Mouse (Mus musculus) kidney, adult 8-10 months (tissue): ENCODE measurements around the gene Olfr1344.
A peak's percentile ranks its signal among the peaks of the same experiment; 100 is the strongest.

Experiments used
- DNase-seq, 2 experiments: peaks; one replicate each; pipeline ENCODE4 v3.0.0; 2022

Olfr1344 gene

DNA sequence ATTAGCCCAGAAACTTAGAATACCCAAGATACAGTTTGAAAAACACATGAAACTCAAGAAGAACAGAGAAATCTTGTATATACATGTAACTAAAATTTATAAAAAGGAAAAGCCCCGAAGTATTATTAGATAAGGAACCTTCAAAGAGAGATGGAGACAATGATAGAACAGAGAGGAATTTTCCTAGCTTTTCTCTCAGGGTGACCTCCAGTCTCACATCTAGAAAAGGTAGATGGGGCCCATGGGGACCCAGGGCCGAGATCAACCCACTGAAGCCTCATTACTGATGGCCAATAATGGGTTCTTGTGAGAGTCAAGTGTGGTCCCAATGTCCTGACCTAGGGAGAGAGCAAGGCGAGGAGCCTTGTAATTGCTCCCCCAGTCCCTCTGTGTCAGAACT, at the start of gene Olfr1344:
TSS of gene Olfr1344 (plus strand) at position 301 of the 400 bp plus-strand sequence.
- no peak for DNase-seq

DNA sequence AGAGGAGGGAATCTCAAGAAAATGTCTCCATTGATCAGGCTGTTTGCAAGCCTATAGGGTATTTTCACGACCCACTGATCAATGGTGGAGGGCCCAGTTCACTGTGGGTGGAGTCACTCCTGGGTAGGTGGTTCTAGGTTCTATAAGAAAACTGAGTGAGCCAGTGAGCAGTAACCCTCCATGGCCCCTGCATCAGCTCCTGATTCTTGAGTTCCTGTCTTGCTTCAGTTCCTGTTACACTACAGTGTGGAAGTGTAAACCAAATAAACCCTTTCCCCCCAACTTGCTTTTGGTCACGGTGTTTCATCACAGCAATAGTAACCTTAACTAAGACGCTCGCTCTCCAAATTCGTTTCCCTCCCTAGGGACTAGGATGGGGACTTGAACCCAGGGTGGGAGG, 49.5 kb upstream of the Olfr1344 start:
- DNase-seq, result no peak

- DNase-seq, result no peak
Measured at GRCm38 (mm10) chr7:6389449-6389848, 49.0 kb upstream of the Olfr1344 start.

DNA sequence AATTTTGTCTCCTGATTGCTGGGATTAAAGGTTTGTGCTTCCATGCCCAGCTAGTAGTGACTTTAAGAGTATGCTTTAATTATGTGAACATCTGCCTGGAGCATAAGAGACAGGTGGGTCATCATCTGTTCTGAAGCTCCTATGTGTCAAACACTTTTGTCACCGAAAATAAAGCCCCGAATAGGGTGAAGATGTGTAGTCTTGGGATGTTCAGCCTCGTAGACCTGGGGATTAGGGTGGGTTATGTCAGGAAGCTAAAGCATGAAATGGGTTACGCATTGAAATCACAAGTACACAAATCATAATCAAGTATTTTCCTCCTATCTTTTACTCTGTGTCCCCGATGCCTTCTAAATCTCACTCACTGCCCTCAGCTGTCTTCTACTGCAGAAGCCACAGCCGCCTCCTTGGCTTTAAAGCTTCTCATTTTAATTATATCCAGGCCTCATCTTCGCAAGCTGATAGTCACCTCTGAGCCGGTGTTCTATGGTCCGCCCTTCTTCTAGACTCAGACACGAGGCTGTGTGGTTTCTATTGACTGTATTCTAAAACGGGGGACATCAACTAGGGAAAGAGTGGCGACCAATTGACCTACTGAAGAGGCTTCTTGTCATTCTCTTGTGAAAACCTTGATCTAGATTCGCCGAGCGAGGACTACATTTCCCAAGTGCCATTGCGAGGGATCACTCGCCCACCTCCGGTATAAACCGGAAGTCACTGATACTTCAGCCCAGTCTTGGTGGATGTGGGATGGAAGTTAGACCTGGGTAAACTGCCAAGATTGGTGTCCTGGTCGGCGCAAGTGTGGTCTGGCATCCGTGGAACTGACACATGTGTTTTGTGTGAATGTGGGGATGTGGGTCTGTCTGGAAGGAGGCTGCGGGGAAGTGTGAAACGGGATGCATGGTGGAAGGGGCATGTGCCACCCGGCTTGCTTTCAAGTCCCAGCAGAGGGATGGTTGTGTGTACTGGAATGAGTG, 40.2 kb upstream of the Olfr1344 start, which contains the start of gene Smim17:
TSS of gene Smim17 (plus strand) at position 720 of the 980 bp plus-strand sequence.
- DNase-seq, result peak in 1 of 2 experiments; percentile 37

DNA sequence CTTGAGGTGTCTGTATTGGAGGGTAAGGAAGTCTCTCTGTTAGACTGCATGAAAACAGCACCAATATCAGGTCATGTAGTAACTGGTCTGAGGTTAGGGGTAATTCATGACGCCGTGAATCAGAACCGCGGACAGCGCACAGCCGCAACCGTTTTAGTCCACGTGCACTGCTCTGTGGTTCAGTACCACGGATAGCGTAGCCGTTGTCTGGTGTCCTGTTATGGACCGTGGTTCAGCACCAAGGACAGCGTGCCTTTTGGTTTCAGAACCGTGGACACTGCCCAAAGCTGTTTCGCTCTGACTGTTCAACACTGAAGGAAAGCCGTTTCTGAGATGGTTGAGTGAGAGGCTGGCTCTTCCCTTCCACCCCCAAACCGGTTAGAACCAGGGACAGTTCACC, 28.4 kb upstream of the Olfr1344 start, which contains the start of gene Gm20715:
TSS of gene Gm20715 (plus strand) at position 235 of the 400 bp plus-strand sequence.
- peak; percentile 88 to 96 for DNase-seq

DNA sequence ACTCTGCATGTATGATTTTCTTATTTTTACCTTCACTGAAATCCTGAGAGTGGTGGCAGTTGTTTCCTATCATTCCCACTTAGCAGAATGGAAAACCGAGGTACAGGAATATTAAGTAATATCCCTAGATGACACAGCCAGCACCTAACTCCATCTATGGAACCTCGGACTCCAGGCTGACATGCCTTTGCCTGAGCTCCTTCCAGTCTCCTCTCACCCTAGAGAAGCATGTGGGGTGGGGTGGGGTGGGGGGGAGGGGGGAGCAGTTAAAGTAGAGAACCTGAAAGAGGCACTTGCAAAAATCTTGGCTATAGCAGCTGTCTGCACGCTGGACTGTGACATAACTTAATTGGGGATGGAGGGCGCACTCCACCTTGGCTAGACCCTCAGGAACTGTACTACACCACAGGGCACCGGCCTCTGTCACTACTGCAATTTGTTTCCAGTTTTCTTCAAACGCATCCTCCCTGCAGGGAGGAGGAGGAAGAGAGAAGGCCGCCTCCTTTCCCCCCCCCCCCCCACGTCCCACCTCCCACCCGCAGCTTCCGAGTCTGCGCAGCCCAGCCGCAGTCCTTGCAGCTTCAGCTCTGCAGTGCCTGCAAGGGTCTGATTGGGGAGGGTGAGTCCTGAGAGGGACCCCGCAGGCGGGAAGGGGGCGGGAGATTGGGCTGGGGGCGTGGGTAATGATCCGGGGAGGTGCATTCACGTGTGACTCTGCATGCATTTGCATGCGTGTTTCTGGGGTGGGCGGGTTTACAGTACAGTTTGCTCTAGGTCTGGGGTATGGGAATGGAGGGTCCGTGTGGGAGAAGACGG, 23.7 kb upstream of the Olfr1344 start:
- no peak for DNase-seq

- DNase-seq, result no peak
Measured at GRCm38 (mm10) chr7:6415442-6415787, 23.1 kb upstream of the Olfr1344 start.

DNA sequence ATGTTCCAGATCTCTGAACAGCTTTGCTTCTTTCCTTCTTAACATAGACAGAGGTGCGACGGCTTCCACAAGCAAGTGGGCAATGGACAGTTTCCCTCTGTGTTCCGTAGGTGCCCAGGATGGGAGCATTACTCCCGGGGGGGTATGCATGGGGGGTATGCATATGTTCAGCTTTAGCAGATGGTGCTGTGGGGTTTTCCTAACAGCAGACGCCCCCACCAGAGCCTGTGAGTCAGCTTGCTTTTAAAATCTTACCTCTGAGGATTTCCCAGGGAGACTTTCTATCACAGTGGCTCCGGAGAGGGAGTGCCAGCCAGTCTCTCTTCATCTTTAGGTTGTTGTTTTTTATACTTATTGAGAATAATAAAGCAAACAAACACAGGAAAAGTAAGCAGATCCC, 18.6 kb upstream of the Olfr1344 start:
- no peak for DNase-seq

DNA sequence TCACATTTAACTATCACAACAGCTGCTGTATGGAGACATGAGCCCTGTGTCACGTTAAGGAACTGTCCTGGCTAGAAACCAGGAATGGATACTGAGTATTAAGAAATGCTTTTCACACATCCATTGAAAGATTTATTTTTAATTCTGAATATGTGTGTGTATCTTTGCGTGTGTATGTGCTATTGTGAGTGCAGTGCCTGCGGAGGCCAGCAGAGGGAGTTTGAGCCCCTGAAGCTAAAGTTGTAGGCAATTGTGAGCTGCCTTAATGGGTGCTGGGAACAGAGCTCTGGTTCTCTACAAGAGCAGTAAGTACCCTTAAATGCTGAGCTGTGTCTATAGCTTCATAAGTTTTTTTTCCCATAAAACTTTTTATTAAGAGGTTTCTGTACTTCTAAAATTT, 9.1 kb upstream of the Olfr1344 start:
- no peak for DNase-seq

GRCm38 (mm10) chr7:6430342-6430741, 8.1 kb upstream of the Olfr1344 start:
- DNase-seq, result peak; percentile 9 to 51

DNA sequence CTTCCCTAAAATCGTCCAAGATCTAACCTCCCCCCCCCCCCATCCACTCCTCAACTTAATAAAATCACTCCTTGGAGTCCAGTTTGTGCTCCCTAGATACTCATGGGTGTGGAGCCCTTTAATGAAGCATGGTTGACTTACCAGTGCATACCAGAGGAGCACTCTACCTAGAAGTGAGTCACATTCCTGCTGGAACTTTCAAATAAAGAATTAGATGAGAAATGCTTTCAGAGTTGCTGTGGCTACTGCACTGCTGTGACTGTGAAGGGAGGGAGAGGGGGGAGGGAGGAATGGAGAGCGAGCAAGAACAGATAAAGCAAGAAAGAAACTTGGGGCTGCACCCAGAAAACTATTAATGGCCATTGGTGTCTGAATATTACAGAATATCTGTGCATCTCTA, 2.7 kb downstream of the Olfr1344 start:
- peak in 1 of 2 experiments; percentile 8 for DNase-seq

DNA sequence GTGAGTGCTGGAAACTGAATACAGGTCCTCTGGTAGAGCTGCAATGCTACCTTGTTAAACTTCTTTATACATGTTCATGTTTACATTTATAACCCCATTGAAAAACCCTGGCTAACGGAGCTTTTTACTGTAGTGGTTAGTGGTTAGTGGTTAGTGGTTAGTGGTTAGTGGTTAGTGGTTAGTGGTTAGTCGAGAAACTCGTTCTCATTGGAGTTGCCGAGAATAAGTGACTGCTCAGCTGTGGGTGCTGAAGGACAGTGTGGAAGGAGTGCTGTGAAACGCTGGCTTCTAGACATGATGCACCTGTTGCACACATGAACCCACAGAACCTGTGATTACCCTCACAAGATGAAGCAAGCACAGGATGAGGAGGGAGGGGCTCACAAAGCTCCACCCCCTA, 9.3 kb downstream of the Olfr1344 start:
- no peak for DNase-seq

- no peak for DNase-seq
Measured at GRCm38 (mm10) chr7:6455868-6456267, 17.4 kb downstream of the Olfr1344 start, which contains the start of gene Olfr1336. Olfr1336 (plus strand) TSS chr7:6456168.

GRCm38 (mm10) chr7:6456399-6456798, 17.9 kb downstream of the Olfr1344 start:
- no peak for DNase-seq

DNA sequence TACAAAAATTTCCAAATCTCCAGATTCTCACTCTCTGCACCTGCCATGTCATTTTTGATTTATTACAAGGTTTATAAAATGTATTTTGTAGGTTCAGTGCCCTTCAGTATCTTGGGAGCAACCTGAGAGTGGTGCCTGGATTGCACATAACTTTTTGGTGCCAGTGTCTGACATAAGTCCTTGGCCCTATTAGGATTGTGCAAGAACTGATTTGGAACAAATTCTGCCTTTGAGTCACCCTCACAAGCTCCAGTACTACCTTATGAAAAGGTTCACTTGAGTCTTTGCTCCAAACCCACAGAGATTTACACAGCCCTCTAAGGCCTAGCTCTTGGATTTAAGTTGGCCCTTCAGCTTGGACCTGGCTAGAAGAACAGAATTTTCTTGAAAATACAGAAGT, 28.5 kb downstream of the Olfr1344 start, which contains the start of gene Olfr1346:
TSS of gene Olfr1346 (plus strand) at position 151 of the 400 bp plus-strand sequence.
- no peak for DNase-seq

DNA sequence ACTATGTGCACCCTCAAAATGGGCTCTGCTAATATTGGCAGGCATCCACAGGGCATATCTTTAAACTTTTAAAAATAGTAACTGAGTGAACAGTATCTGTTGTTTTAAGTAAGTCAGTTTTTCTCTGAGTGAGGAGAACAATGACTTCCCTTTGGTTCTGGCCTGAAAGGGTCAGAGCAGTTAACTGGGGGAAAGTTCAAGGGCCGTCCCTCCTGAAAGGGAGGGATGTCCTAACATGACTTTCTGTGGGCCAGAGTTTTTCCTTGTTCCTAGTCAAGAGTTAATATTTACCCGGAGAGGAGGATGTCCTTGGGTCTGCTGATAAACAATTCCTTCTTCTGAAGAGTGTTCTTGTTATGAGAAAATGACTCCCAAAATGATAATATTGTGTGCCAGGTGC, 39.1 kb downstream of the Olfr1344 start:
- DNase-seq, result peak; percentile 67 to 68

- no peak for DNase-seq
Measured at GRCm38 (mm10) chr7:6486841-6487240, 48.4 kb downstream of the Olfr1344 start, which contains the start of gene Olfr5. Olfr5 (minus strand) TSS chr7:6486941.
